Mouse (Mus musculus) cerebellum, adult 9-11 months (tissue): ENCODE measurements around the gene H2-M5.
"Not testable (repeated sequence)": the region's sequence is repeated elsewhere in the genome, so short reads cannot be mapped to it uniquely, and the experiment has no call there.

Source experiments
- DNase-seq: peaks from one replicate; pipeline ENCODE4 v3.0.0; 2022

The H2-M5 gene

GRCm38 (mm10) chr17:36989437-36989836 lies at the start of gene H2-M5:
Gene H2-M5, minus strand, starts transcription at chr17:36989537.
- DNase-seq, result no peak

- DNase-seq, result no peak
Measured at GRCm38 (mm10) chr17:37029162-37029561, 39.8 kb upstream of the H2-M5 start.

- DNase-seq, result peak; percentile 96
Measured at GRCm38 (mm10) chr17:37028683-37029120, 39.4 kb upstream of the H2-M5 start.

- no peak for DNase-seq
Measured at GRCm38 (mm10) chr17:37028212-37028611, 38.9 kb upstream of the H2-M5 start.

GRCm38 (mm10) chr17:37027486-37027885 lies 38.1 kb upstream of the H2-M5 start:
- no peak for DNase-seq

- no peak for DNase-seq
Measured at GRCm38 (mm10) chr17:37026425-37026824, 37.1 kb upstream of the H2-M5 start.

GRCm38 (mm10) chr17:37022628-37023576 lies 33.6 kb upstream of the H2-M5 start, which contains the start of gene Mog:
Gene Mog, minus strand, starts transcription at chr17:37023398.
- no peak for DNase-seq

GRCm38 (mm10) chr17:37019242-37019641 lies 29.9 kb upstream of the H2-M5 start:
- DNase-seq, result not testable (repeated sequence)

- DNase-seq, result no peak
Measured at GRCm38 (mm10) chr17:37018328-37018727, 29.0 kb upstream of the H2-M5 start.

GRCm38 (mm10) chr17:37016333-37016732 lies 27.0 kb upstream of the H2-M5 start:
- no peak for DNase-seq

- DNase-seq, result no peak
Measured at GRCm38 (mm10) chr17:37012141-37012540, 22.8 kb upstream of the H2-M5 start.

- DNase-seq, result no peak
Measured at GRCm38 (mm10) chr17:37011719-37012118, 22.4 kb upstream of the H2-M5 start.

GRCm38 (mm10) chr17:37009460-37010042 lies 20.2 kb upstream of the H2-M5 start:
- DNase-seq, result no peak

- no peak for DNase-seq
Measured at GRCm38 (mm10) chr17:37008161-37008560, 18.8 kb upstream of the H2-M5 start.

GRCm38 (mm10) chr17:37003366-37003765 lies 14.0 kb upstream of the H2-M5 start:
- DNase-seq, result no peak

GRCm38 (mm10) chr17:37002364-37003330 lies 13.3 kb upstream of the H2-M5 start:
- peak; percentile 41 for DNase-seq

GRCm38 (mm10) chr17:37000863-37001262 lies 11.5 kb upstream of the H2-M5 start, which contains the start of gene Zfp57:
Gene Zfp57, plus strand, starts transcription at chr17:37001163.
- DNase-seq, result no peak

- DNase-seq, result no peak
Measured at GRCm38 (mm10) chr17:36998477-36998876, 9.1 kb upstream of the H2-M5 start.

- peak; percentile 52 for DNase-seq
Measured at GRCm38 (mm10) chr17:36997033-36997735, 7.8 kb upstream of the H2-M5 start.

GRCm38 (mm10) chr17:36995448-36995847 lies 6.1 kb upstream of the H2-M5 start:
- no peak for DNase-seq

- no peak for DNase-seq
Measured at GRCm38 (mm10) chr17:36994528-36994927, 5.2 kb upstream of the H2-M5 start.

GRCm38 (mm10) chr17:36993770-36994325 lies 4.5 kb upstream of the H2-M5 start:
- DNase-seq, result no peak
